Mouse (Mus musculus) left cerebral cortex, adult 9 months (tissue): Measurements from ENCODE around the gene Armc3.
"Not testable (repeated sequence)": the region's sequence is repeated elsewhere in the genome, so short reads cannot be mapped to it uniquely, and the experiment has no call there.

ENCODE experiments used
- DNase-seq, 2 experiments: peaks; one replicate each; pipeline ENCODE4 v3.0.0; 2022; ENCODE audit warnings: low spot score in 2 of 2

Armc3 gene

DNA sequence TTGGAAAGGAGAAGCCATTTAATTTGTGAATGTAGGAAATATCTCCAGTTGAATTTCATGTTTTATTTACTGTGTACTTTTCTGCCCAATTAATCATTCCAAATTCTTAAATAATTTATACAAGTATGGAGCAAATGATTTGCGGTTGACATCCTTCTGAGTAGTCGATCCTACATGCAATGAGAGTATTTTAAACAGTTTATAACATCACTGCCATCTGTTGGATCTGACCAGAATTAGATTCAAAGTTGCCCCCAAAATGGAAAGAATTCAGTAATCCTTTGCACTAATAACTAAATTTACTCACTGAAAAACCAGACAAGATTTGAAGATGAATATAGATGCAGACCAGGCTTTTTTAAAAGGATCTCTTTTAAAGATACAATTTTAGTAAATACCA is 75.5 kb downstream of the Armc3 start:
- DNase-seq: no peak

- DNase-seq: peak; percentile 47 to 89
Measured at GRCm38 (mm10) chr2:19275602-19276539, 76.8 kb downstream of the Armc3 start.

GRCm38 (mm10) chr2:19280331-19280730 is 81.2 kb downstream of the Armc3 start:
- DNase-seq: no peak

GRCm38 (mm10) chr2:19292366-19292765 is 93.3 kb downstream of the Armc3 start:
- DNase-seq: no peak

- DNase-seq: peak in 1 of 2 experiments; percentile 7
Measured at GRCm38 (mm10) chr2:19300345-19301089, 101.4 kb downstream of the Armc3 start.

DNA sequence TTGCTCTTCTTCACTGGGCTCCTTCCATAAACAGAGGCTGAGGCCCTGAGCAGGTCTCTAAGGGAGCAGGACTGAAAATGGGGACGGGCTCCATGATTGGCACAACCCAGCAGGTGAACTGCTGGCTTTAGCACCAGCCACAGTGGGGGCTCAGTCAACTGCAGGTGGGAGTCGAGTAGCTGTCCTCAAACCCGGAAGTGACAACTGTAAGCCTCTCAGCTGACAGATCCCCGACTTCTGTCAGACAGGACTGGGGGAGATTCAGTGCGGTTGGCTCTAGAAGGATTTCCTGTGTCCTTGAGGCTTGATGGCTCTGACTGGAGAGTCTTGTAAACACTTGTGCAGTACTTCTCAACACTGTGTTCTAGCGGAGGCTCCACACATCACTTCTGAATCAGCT is 102.1 kb downstream of the Armc3 start:
- peak in 1 of 2 experiments; percentile 4 for DNase-seq

DNA sequence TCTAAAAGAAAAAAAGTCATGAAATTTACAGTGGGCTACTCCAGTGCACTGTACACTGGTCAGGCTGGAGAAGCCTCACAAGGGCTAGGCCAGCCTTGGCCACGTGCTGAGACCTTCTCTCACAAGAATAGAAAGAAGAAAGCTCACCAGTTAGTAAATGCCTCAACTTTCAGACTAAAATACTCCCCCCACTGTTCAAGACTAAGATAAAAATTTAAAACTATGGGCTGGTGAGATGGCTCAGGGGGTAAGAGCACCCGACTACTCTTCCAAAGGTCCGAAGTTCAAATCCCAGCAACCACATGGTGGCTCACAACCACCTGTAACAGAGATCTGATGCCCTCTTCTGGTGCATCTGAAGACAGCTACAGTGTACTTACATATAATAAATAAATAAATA is 104.0 kb downstream of the Armc3 start:
- not testable (repeated sequence) for DNase-seq

- DNase-seq: no peak
Measured at GRCm38 (mm10) chr2:19310498-19310897, 111.4 kb downstream of the Armc3 start.

DNA sequence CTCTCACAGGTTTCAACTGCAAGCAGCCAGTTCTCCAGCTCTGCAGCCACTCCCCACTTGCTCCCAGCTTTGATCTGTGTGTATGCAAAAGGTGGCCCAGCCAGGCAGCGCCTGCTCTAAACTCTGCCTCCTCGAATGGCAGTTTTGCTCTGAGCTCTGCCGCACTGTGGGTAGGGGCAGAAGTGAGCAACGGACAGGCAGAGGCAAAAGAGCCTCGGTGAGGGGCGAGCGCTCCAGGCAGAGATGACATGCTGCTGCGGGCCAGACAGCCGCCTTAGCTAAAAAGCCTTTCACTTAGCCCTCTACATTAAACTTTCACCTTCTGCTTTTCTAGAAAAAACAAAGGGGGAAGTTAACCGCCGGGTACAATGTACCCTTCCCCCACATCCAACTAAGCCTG is 117.0 kb downstream of the Armc3 start:
- no peak for DNase-seq

DNA sequence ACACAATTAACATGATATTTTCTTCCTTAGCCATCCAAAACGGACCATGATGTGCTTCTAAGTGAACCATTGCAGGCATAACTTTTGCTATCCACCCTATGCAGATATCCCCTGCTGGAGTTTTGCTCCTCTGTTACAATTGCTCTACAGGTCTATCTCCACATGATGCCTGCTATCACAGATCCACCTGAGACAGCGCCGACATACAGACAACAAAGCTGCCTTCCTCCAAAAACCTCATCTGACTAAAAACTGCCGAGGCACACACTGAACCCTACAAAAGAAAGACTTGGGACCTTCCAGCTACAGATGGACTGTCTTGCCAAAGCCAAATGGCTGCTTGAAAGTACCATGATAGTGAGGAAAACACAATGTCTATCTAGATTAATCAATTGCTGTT is 117.6 kb downstream of the Armc3 start:
- no peak for DNase-seq

DNA sequence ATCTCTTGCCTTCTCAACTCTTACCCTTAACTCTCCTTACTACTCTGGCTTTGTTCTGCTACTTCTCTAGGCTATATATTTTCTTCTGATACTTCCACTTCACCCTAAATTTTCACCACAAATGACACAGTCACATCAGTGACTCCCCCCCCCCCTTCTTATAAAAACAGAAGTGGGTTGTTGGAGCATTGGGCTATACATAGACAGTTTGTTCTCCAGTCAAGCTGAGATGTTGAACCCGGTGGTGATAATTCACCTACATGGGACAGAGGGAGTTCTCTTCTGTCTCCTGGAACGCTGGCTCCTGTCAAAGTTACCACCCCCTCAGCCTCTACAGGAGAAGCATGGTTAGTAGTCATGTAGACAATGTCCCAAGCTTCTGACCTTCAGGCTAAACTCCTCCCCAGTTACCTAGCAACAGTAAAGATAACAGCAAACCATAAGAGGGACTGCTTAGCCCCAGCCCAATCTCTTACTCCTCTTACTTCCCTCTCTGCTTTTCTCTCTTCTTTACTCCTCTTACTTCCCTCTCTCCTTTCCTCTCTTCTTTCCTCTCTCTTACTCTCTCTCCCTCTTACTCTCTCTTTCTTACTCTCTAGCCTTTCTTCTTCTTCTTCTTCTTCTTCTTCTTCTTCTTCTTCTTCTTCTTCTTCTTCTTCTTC is 118.2 kb downstream of the Armc3 start:
- not testable (repeated sequence) for DNase-seq

DNA sequence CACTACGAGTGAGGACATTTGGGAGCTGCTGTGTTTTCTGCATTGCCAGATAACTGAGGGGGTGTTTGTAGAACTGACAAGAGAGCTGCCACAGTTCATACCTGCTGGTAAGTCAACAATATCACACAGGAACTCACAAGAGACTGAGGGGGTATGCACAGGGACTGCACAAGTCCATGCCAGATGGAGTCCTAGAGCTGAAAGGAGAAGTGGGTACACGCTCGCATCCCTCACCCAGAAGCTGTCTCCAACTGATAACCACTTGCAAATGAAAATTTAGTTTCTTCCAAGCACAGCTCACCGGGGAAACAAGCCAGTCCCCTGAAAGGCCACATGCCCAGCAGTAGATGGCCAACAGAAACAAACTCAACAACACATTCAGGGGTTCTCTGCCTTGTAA is 119.4 kb downstream of the Armc3 start:
- no peak for DNase-seq

DNA sequence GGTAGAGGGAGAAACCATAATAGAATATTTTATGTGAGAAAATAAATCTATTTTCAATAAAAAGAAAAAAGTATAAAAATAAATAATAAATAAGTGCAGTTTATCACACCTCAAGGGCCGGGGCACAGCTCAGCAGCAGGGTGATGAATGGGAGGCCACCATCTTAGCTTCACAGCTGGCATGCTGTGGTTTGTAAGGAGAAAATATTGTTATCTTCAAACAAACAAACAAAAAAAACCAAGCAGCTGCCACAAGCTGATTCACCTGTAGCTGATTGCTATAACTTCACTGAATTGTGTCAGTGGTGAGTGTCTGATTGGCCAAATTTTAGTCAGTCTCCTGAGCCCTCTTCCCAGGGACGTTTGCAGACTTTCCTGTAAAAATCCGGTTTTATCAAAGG is 120.2 kb downstream of the Armc3 start:
- DNase-seq: no peak

GRCm38 (mm10) chr2:19322448-19322847 is 123.3 kb downstream of the Armc3 start:
- no peak for DNase-seq

DNA sequence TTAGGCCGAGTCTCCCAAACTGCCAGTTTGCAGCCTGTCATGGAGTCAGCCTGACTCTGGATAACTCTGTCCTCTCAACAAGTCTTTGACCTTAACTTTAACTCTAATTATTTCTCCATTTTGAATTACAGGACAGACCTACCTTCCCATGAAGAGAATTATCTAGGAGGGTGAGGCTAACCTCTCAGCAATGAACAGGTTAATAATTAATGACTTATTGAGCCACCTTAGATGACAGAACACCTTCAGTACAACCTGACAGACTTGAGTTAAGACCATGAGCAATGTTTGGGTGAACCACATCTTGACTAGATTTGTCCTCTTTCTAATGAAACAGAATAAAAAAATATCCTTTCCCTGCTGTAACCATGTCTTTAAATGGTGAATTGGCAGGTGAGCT is 127.3 kb downstream of the Armc3 start:
- DNase-seq: no peak

GRCm38 (mm10) chr2:19327811-19328210 is 128.7 kb downstream of the Armc3 start:
- no peak for DNase-seq

GRCm38 (mm10) chr2:19343901-19344635 is 145.0 kb downstream of the Armc3 start:
- DNase-seq: peak; percentile 23 to 74

DNA sequence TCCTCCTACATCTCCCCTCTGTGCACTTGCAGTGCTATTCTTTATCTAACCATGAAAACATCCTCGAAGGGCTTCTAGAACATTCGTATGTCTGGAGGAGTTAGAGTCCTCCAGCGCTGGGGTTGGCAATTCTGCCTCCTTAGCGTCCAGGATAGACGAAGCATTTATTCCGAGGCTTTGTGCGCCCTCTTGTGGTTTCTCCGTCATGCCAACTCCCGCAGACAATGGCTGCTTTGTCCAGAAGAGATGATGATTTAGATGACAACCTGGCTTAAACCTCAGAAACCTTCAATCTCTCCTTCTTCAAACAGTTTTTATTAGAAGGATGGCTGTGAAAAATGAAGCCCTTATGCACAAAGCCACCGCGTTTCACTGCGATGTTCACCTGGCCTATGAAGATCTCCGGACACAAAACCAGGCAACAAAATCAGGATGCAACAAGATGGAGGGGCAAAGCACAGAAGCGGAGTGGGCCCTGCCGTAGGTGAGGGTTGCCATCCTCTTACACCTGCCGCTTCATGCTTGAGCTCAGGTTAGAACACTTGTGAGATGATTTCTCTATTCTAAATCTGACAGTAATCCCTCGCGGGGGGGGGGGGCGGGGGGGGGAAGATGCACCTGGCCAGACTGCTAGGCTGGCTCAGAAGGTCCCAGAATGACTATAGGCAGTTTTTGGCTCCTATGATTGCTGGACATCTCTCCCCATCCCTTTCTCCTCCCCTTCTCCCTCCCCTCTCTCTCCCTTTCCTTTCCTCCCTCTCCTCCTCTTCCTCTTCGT is 145.7 kb downstream of the Armc3 start:
- peak; percentile 63 to 96 for DNase-seq

DNA sequence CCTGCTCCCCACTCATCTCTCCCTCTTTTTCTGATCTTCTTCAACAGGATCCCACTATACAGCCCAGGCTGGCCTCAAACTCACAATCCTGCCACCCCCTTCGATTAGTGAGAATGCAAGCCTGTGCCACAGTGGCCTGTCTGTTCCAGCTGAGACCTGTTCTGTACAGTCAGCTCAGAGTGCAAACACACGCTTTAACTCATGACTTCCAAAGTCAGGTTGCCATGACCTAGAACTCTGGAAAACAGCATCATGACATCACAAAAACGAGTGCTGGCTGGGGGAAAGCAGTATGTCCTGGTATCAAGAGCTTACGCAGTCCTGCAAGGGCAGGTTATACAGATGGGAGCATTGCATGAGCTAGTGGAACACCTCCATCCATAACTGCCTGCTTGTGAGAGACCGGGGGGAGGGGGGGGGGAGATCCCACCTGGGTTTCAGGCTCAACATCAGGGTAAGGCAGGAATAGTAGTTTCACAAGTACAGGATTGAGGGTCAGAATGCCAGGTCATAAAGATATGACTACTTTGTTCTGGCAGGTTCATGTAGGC is 146.4 kb downstream of the Armc3 start:
- DNase-seq: no peak

GRCm38 (mm10) chr2:19348454-19348853 is 149.4 kb downstream of the Armc3 start:
- DNase-seq: no peak
